In genomic region chr8:82982873-82983272, GRCm38 (mm10) we compare ENCODE assay signal across 29 mouse cellular contexts.
DNase-seq lines count a peak whose midpoint lies in the region; ATAC-seq and TF ChIP-seq lines count a peak whose summit lies in the region.
"Had no signal": no experiment of that assay in that cellular context is flagged by ENCODE, and none has a peak within 500 bp of the region (broad histone marks: within the 10 kb centered on the region; RNA-seq: fewer than 3 reads in every experiment).

No protein-coding gene starts in this region.

- no peak for TF ChIP-seq EP300 in lung, postnatal 0 days (IDR thresholded peaks at IDR 0.05)

- peak; percentile 37; the same call in 1 of the 2 replicates for ATAC-seq in embryonic facial prominence, embryonic 14.5 days (ENCODE audit: low read depth)
- ATAC-seq in lung, postnatal 0 days, result peak; percentile 58
- 0 out of 2 replicates have a peak, but pooled peaks have one; percentile 25 for ATAC-seq in common myeloid progenitor, adult 5-6 weeks (replicated peaks; ENCODE audit: low read depth, poor library complexity, severe bottlenecking)
- ATAC-seq in granulocyte monocyte progenitor cell, adult 5-6 weeks (replicated peaks; ENCODE audit: poor library complexity, severe bottlenecking), result no peak
- ATAC-seq: forebrain, embryonic 14.5 days; hindbrain, postnatal 0 days; intestine, embryonic 16.5 days; midbrain, embryonic 16.5 days had no signal

- H3K4me1 ChIP-seq in embryonic facial prominence, embryonic 14.5 days (ENCODE audit: control insufficient read depth, insufficient read depth, low read length), result peaks cover 8% of the 10 kb centered on the region
- peaks cover 4% of the 10 kb centered on the region; the same call in 1 of the 2 replicates for H3K4me1 ChIP-seq in embryonic facial prominence, embryonic 10.5 days
- H3K4me1 ChIP-seq in lung, postnatal 0 days (ENCODE audit: insufficient read depth, low read depth, low read length), result peaks cover 9% of the 10 kb centered on the region; the same call in 1 of the 2 replicates
- peaks cover 6% of the 10 kb centered on the region for H3K4me1 ChIP-seq in lung, adult 2 months (ENCODE audit: control insufficient read depth, insufficient read depth, low read length)
- H3K4me1 ChIP-seq: heart, embryonic 10.5 days; hindbrain, embryonic 12.5 days; limb, embryonic 10.5 days; neural tube, embryonic 12.5 days had no signal

- no peaks in the 10 kb centered on the region for H3K36me3 ChIP-seq in embryonic facial prominence, embryonic 14.5 days (ENCODE audit: control insufficient read depth, insufficient read depth, low read length)
- no peaks in the 10 kb centered on the region for H3K36me3 ChIP-seq in embryonic facial prominence, embryonic 10.5 days (replicated peaks)
- no peaks in the 10 kb centered on the region for H3K36me3 ChIP-seq in lung, postnatal 0 days (ENCODE audit: insufficient read depth, low read length)
- H3K36me3 ChIP-seq: heart, embryonic 10.5 days; heart, embryonic 15.5 days; hindbrain, embryonic 12.5 days; limb, embryonic 10.5 days; limb, embryonic 15.5 days; neural tube, embryonic 12.5 days had no signal

- TF ChIP-seq CTCF in lung, postnatal 0 days (IDR thresholded peaks at IDR 0.05), result no peak
- no peak for TF ChIP-seq CTCF in lung, adult 2 months (IDR thresholded peaks at IDR 0.05; ENCODE audit: insufficient read depth, low read length)

- no peak for DNase-seq in embryonic facial prominence, embryonic 14.5 days (ENCODE audit: low spot score)
- DNase-seq in embryonic facial prominence, embryonic 10.5 days (ENCODE audit: low spot score), result no peak
- DNase-seq in lung, postnatal 0 days (ENCODE audit: low spot score), result peak; percentile 56
- no peak for DNase-seq in lung, adult 2 months
- DNase-seq in gastrocnemius, postnatal 36 days, result no peak
- DNase-seq in spleen, postnatal 10 days (ENCODE audit: low spot score in 2 of 2), result no peak
- DNase-seq: adrenal gland, postnatal 14 days; cerebellum, adult 11 months; cerebellum, adult 9-10 months; gastrocnemius, postnatal 25 days; kidney, adult 8-10 months; layer of hippocampus, adult 9-11 months; right cerebral cortex, adult 18-20 months; right cerebral cortex, postnatal 4 days had no signal

- H3K27me3 ChIP-seq in embryonic facial prominence, embryonic 14.5 days (replicated peaks; ENCODE audit: control insufficient read depth, insufficient read depth, low read length), result no peaks in the 10 kb centered on the region
- H3K27me3 ChIP-seq in embryonic facial prominence, embryonic 10.5 days (replicated peaks; ENCODE audit: low read depth, poor library complexity, severe bottlenecking), result no peaks in the 10 kb centered on the region
- H3K27me3 ChIP-seq in lung, postnatal 0 days (replicated peaks; ENCODE audit: insufficient read depth, low read length), result no peaks in the 10 kb centered on the region
- H3K27me3 ChIP-seq: heart, embryonic 15.5 days; hindbrain, embryonic 12.5 days; limb, embryonic 15.5 days; neural tube, embryonic 12.5 days had no signal

- H3K9ac ChIP-seq in embryonic facial prominence, embryonic 14.5 days (ENCODE audit: low read depth, low read length), result no peak overlapping the region
- H3K9ac ChIP-seq in lung, postnatal 0 days (replicated peaks; ENCODE audit: low read depth), result no peak overlapping the region
- H3K9ac ChIP-seq: heart, embryonic 15.5 days; hindbrain, embryonic 12.5 days; limb, embryonic 15.5 days; liver, embryonic 14.5 days; neural tube, embryonic 12.5 days had no signal

- H3K4me2 ChIP-seq in embryonic facial prominence, embryonic 14.5 days (ENCODE audit: low read depth, low read length), result no peak overlapping the region
- H3K4me2 ChIP-seq in lung, postnatal 0 days (replicated peaks; ENCODE audit: low read depth, low read length), result no peak overlapping the region
- H3K4me2 ChIP-seq: heart, embryonic 15.5 days; hindbrain, embryonic 12.5 days; limb, embryonic 15.5 days; midbrain, embryonic 11.5 days; neural tube, embryonic 12.5 days had no signal

- H3K4me3 ChIP-seq in embryonic facial prominence, embryonic 14.5 days (ENCODE audit: low read depth, low read length), result no peak overlapping the region
- H3K4me3 ChIP-seq in embryonic facial prominence, embryonic 10.5 days, result no peak overlapping the region
- no peak overlapping the region for H3K4me3 ChIP-seq in lung, postnatal 0 days (ENCODE audit: low read depth, low read length)
- no peak overlapping the region for H3K4me3 ChIP-seq in lung, adult 2 months (replicated peaks; ENCODE audit: extremely low read depth, low read depth, low read length)
- H3K4me3 ChIP-seq: heart, embryonic 10.5 days; heart, embryonic 15.5 days; hindbrain, embryonic 12.5 days; limb, embryonic 10.5 days; limb, embryonic 15.5 days; neural tube, embryonic 12.5 days had no signal

- 53% methylated on average over 1 of the region's 1 CpGs for WGBS in embryonic facial prominence, embryonic 14.5 days
- WGBS in embryonic facial prominence, embryonic 10.5 days, result 73% methylated on average over 1 of the region's 1 CpGs
- WGBS in lung, postnatal 0 days, result 17% methylated on average over 1 of the region's 1 CpGs
- WGBS in lung, adult 2 months, result 29% methylated on average over 1 of the region's 1 CpGs

- no peak overlapping the region for H3K27ac ChIP-seq in embryonic facial prominence, embryonic 14.5 days (replicated peaks; ENCODE audit: low read depth, low read length)
- no peak overlapping the region for H3K27ac ChIP-seq in embryonic facial prominence, embryonic 10.5 days (replicated peaks)
- peak overlapping the region; percentile 23; the same call in 1 of the 2 replicates for H3K27ac ChIP-seq in lung, postnatal 0 days (ENCODE audit: low read length)
- H3K27ac ChIP-seq: heart, embryonic 10.5 days; heart, embryonic 15.5 days; hindbrain, embryonic 12.5 days; hindbrain, postnatal 0 days; kidney, postnatal 0 days; limb, embryonic 10.5 days; limb, embryonic 15.5 days; liver, embryonic 14.5 days; neural tube, embryonic 12.5 days had no signal

- H3K9me3 ChIP-seq in embryonic facial prominence, embryonic 14.5 days (ENCODE audit: control insufficient read depth, low read length), result no peaks in the 10 kb centered on the region
- no peaks in the 10 kb centered on the region for H3K9me3 ChIP-seq in embryonic facial prominence, embryonic 10.5 days
- H3K9me3 ChIP-seq in lung, postnatal 0 days (ENCODE audit: low read length), result no peaks in the 10 kb centered on the region
- H3K9me3 ChIP-seq: heart, embryonic 10.5 days; heart, embryonic 15.5 days; hindbrain, embryonic 12.5 days; limb, embryonic 10.5 days; limb, embryonic 15.5 days; neural tube, embryonic 12.5 days had no signal

- intact Hi-C loops in gastrocnemius, postnatal 36 days (cut with DNase I), result no loop called here

- no peak for TF ChIP-seq POLR2A in lung, adult 2 months (IDR thresholded peaks at IDR 0.05; ENCODE audit: borderline replicate concordance, extremely low read depth, low read depth, low read length)
